Mouse (Mus musculus) urinary bladder, postnatal 4 days (tissue): ENCODE results near the gene Eloa.

ENCODE experiments used
- DNase-seq, 2 experiments: peaks; one replicate each; pipeline ENCODE4 v3.0.0; 2021 to 2022; ENCODE audit warnings: low spot score in 2 of 2

Gene Eloa

DNA sequence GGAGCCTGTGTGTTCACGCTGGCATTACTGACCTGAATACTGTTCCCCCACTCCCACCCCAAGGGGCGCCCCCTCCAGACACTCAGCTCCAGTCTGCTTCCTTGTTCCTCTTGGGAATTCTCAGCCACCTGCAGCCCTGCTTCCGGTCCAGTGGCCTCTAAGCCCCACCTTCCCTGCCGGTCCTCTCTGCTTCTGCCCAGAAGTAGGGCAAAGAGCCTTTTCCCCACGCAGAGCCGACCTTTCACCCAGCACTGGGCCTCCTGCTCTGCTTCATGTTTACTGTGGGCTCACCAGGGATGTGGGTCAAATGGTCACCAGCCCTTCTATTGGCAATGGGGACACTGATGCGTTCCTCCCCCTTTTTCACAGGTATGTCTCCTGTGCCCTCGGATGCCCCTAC, 63.2 kb downstream of the Eloa start:
- no peak for DNase-seq

DNA sequence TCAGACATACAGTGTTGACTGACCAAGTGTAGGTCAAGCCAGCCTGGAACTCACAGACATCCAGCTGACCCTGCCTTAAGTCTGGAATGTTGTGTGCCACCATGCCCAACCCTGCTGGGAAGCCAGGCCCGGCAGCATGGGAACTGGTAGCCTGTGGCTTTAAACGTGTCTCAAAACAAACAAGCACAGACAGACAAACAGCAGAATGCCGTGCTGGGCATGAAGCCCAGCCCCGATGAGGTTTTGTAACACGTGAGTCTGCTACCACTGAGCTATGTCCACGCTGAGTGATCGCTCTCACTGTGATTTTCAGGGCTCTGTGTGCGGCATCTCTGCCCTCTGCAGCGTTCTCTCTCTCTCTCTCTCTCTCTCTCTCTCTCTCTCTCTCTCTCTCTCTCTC, 65.7 kb downstream of the Eloa start:
- no peak for DNase-seq

DNA sequence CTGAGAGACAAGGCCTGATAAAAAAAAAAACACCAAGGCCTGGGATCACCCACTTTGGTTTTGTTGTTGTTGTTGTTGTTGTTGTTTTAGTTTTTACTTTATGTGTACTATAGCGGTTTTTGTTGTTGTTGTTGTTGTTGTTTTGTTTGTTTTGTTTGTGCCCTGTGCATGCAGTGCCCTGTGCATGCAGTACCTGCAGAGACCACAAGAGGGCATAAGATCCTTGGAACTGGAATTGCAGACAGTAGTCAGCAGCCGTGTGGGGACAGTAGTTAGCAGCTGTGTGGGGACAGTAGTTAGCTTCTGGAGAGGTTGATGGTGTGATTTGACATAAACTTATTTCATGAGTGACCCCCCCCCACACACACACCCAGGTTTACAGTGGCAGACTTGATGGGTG, 67.3 kb downstream of the Eloa start:
- DNase-seq: peak in 1 of 2 experiments; percentile 79
